Mouse (Mus musculus): ENCODE results near the gene Pole4. TPM values are rescaled to one million over a fixed set of nuclear protein-coding genes. Genes with fewer than 3 reads are reported as not detected.

Gene Pole4
- polyA plus RNA-seq (2015; fragmentation: Nextera tagmentation; extraction: Ambion mirVana): 101 TPM in 2 replicates

- Histone ChIP-seq H3K4me2 (replicated peaks) (no peak within 1 kb of the TSS), H3K27me3 (no peaks in the 10 kb centered on the region), H3K9ac (no peak within 1 kb of the TSS), H3K4me3 (no peak within 1 kb of the TSS), H3K27ac (no peak within 1 kb of the TSS), H3K4me1 (peaks cover 4% of the 10 kb centered on the region; the same call in 1 of the 2 replicates), H3K36me3 (no peaks in the 10 kb centered on the region), H3K9me3 (no peaks in the 10 kb centered on the region)
- ATAC-seq (ENCODE audit: low FRiP score, low read depth): no peak
- 79% methylated on average over 5 of the region's 5 CpGs for WGBS
Observed at GRCm38 (mm10) chr6:82705221-82705620, at the start of gene Pole4. Gene Pole4 (minus strand): TSS chr6:82705365.

GRCm38 (mm10) chr6:82754769-82755168, 49.6 kb upstream of the Pole4 start:
- H3K27me3 ChIP-seq: no peaks in the 10 kb centered on the region
- no peaks in the 10 kb centered on the region for H3K4me1 ChIP-seq
- no peak overlapping the region for H3K4me3 ChIP-seq
- H3K36me3 ChIP-seq: peaks cover 26% of the 10 kb centered on the region
- no peak overlapping the region for H3K9ac ChIP-seq
- 92% methylated on average over 6 of the region's 6 CpGs for WGBS
- H3K9me3 ChIP-seq: no peaks in the 10 kb centered on the region
- no peak overlapping the region for H3K27ac ChIP-seq
- no peak overlapping the region for H3K4me2 ChIP-seq (replicated peaks)
- no peak for ATAC-seq (ENCODE audit: low FRiP score, low read depth)

DNA sequence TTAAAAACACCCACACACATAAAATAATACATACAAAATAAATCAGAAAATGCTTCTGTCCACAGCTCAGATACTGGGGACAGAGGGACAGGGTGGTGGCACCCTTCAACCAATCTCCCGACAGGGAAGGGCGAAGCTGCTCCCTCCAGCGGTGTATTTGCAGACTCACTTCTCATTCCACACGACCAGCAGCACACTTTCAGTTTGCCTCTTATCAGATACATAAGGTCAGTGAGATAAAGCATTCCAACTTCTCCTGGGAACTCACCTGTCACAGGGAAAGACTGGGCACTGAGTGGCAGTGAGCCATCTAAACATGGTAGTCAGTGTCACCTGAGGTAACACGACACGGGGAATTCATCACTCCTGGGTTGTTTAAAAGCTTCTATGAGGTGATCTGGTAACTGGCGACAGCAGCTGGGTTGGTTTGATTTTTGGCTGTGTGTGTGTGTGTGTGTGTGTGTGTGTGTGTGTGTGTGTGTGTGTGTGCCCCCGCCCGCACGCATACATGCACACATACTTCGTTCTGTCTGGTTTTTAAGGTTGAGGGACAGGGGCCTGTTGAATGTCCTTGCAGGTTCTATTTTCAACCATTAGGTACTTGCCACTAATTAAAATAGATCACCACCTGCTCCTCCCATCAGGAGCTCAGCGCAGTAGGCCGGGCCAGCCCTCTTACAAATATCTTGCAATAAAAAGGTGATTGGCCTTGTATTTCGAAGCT, 48.6 kb upstream of the Pole4 start:
- Histone ChIP-seq H3K9me3 (no peaks in the 10 kb centered on the region), H3K4me1 (no peaks in the 10 kb centered on the region), H3K27me3 (no peaks in the 10 kb centered on the region), H3K4me3 (no peak overlapping the region), H3K27ac (no peak overlapping the region), H3K9ac (no peak overlapping the region), H3K36me3 (peaks cover 21% of the 10 kb centered on the region), H3K4me2 (replicated peaks) (no peak overlapping the region)
- ATAC-seq (ENCODE audit: low FRiP score, low read depth): no peak
- 88% methylated on average over 14 of the region's 14 CpGs for WGBS

DNA sequence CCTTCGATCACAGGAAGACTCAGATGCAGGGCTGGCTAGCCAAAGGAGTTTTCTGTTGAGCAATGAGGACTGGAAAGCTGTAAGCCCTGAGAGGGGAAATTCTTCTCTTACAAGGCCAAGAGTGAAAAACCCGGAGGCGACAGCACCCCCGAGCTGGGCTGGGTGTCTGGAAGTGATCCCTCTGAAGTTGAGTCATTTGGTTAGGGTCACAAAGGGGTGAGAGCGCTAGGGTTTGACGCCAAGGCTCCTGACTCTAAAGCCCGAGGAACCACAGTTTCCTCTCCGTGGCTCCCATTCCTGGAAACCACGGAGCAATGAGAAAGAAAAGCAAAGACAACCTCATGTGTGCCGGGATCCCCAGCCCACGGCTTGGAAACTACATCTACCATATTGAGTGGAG, 47.9 kb upstream of the Pole4 start:
- Histone ChIP-seq H3K36me3 (peaks cover 28% of the 10 kb centered on the region), H3K4me1 (no peaks in the 10 kb centered on the region), H3K4me2 (replicated peaks) (no peak overlapping the region), H3K27ac (0 out of 2 replicates have a peak overlapping the region, but pooled peaks have one; percentile 2), H3K4me3 (no peak overlapping the region), H3K27me3 (no peaks in the 10 kb centered on the region), H3K9ac (no peak overlapping the region), H3K9me3 (no peaks in the 10 kb centered on the region)
- no peak for ATAC-seq (ENCODE audit: low FRiP score, low read depth)
- WGBS: 67% methylated on average over 11 of the region's 11 CpGs

DNA sequence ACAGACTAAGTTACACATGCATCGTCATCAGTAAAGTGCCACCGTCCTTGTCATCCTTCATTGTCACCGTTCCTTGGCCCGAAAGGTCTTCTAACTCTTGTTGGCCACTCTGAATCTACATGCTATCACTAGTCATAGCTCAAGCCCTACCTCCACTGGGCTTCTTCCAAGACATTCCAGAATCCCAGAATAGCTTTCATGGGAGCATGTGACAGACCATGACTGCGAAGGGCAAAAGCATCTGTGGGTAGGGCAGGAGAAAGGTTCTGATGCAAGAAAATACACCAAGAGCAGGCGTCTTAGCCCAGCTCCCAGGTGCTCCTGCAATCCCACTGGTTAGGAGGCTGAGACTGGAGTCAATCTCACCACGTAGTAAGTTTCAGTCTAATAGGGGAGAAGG, 46.6 kb upstream of the Pole4 start:
- WGBS: 96% methylated on average over 7 of the region's 7 CpGs
- H3K9ac ChIP-seq: no peak overlapping the region
- no peak for ATAC-seq (ENCODE audit: low FRiP score, low read depth)
- no peaks in the 10 kb centered on the region for H3K9me3 ChIP-seq
- no peak overlapping the region for H3K4me2 ChIP-seq (replicated peaks)
- H3K27me3 ChIP-seq: no peaks in the 10 kb centered on the region
- no peak overlapping the region for H3K27ac ChIP-seq
- H3K36me3 ChIP-seq: peaks cover 27% of the 10 kb centered on the region
- no peak overlapping the region for H3K4me3 ChIP-seq
- H3K4me1 ChIP-seq: no peaks in the 10 kb centered on the region

DNA sequence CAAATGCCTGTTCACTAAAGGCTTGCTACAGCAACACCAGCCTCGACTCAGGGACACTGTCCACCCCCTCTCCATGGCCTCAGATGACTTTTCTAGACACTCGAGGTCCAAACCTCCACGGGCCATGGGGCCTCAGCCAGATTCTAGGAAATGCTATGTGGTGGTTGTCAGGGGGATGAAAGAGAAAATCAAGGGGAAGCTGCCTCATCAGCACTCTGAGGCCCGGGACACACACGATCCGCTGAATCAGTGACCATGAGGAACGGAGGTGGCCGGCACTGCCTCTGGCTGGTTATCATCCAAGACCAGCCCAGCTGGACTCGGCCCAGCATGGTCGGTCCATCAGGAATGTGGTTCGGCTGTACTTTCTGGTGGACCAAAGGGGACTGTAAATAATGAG, 45.9 kb upstream of the Pole4 start:
- Histone ChIP-seq H3K4me2 (replicated peaks) (no peak overlapping the region), H3K4me1 (no peaks in the 10 kb centered on the region), H3K27ac (no peak overlapping the region), H3K4me3 (no peak overlapping the region), H3K36me3 (peaks cover 32% of the 10 kb centered on the region), H3K9me3 (no peaks in the 10 kb centered on the region), H3K9ac (no peak overlapping the region), H3K27me3 (no peaks in the 10 kb centered on the region)
- no peak for ATAC-seq (ENCODE audit: low FRiP score, low read depth)
- WGBS: 93% methylated on average over 11 of the region's 11 CpGs

DNA sequence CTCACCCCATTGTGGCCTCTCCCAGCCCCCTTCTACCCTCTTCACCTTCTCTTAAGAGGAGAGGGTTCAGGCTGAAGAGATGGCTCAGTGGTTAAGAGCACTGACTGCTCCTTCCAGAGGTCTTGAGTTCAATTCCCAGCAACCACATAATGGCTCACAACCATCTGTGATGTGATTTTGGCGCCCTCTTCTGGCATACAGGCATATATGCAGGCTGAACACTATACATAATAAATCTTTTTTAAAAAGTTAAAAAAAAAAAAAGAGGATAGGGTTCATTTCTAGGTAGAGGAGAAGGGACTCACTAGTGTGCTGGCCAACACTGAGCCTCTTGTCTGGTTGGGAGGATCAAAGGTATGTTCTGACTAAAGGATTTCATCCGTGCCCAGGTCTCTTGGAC, 44.9 kb upstream of the Pole4 start:
- Histone ChIP-seq H3K36me3 (peaks cover 35% of the 10 kb centered on the region), H3K27me3 (no peaks in the 10 kb centered on the region), H3K4me3 (no peak overlapping the region), H3K4me1 (no peaks in the 10 kb centered on the region), H3K9me3 (no peaks in the 10 kb centered on the region), H3K4me2 (replicated peaks) (no peak overlapping the region), H3K27ac (no peak overlapping the region), H3K9ac (no peak overlapping the region)
- 59% methylated on average over 2 of the region's 2 CpGs for WGBS
- ATAC-seq (ENCODE audit: low FRiP score, low read depth): no peak

GRCm38 (mm10) chr6:82748106-82748672, 43.0 kb upstream of the Pole4 start:
- Histone ChIP-seq H3K9me3 (no peaks in the 10 kb centered on the region), H3K4me2 (replicated peaks) (no peak overlapping the region), H3K4me3 (no peak overlapping the region), H3K36me3 (peaks cover 51% of the 10 kb centered on the region), H3K27ac (no peak overlapping the region), H3K4me1 (no peaks in the 10 kb centered on the region), H3K27me3 (no peaks in the 10 kb centered on the region), H3K9ac (no peak overlapping the region)
- ATAC-seq (ENCODE audit: low FRiP score, low read depth): no peak
- 94% methylated on average over 9 of the region's 9 CpGs for WGBS

- Histone ChIP-seq H3K9me3 (no peaks in the 10 kb centered on the region), H3K4me3 (no peak overlapping the region), H3K9ac (no peak overlapping the region), H3K4me1 (no peaks in the 10 kb centered on the region), H3K27ac (no peak overlapping the region), H3K27me3 (no peaks in the 10 kb centered on the region), H3K36me3 (peaks cover 62% of the 10 kb centered on the region), H3K4me2 (replicated peaks) (no peak overlapping the region)
- ATAC-seq (ENCODE audit: low FRiP score, low read depth): no peak
- WGBS: 52% methylated on average over 5 of the region's 5 CpGs
Observed at GRCm38 (mm10) chr6:82747085-82747484, 41.9 kb upstream of the Pole4 start.

GRCm38 (mm10) chr6:82744553-82744952, 39.4 kb upstream of the Pole4 start:
- Histone ChIP-seq H3K27me3 (no peaks in the 10 kb centered on the region), H3K9me3 (no peaks in the 10 kb centered on the region), H3K36me3 (peaks cover 58% of the 10 kb centered on the region), H3K27ac (no peak overlapping the region), H3K4me1 (no peaks in the 10 kb centered on the region), H3K4me3 (no peak overlapping the region), H3K4me2 (replicated peaks) (no peak overlapping the region), H3K9ac (no peak overlapping the region)
- WGBS: 90% methylated on average over 9 of the region's 9 CpGs
- ATAC-seq (ENCODE audit: low FRiP score, low read depth): no peak

DNA sequence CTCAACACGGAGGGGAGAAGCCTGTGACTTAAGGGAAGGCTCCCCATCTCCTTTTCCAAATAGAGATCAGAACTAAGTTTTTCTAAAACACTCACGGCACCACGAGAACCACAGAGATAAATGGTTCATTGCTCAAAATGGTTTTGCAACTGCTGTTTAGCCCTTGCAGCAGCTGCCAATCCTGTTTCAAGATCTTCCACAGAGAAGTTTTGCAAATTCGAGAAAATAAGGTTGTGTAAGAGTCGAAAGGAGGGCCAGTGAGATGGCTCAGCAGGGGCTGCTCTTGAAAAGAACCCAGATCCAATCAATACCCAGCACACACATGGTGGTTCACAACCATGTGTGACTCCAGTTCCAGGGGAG, 36.3 kb upstream of the Pole4 start:
- Histone ChIP-seq H3K27me3 (no peaks in the 10 kb centered on the region), H3K27ac (no peak overlapping the region), H3K4me3 (no peak overlapping the region), H3K9ac (no peak overlapping the region), H3K4me1 (no peaks in the 10 kb centered on the region), H3K36me3 (peaks cover 70% of the 10 kb centered on the region), H3K4me2 (replicated peaks) (no peak overlapping the region), H3K9me3 (no peaks in the 10 kb centered on the region)
- ATAC-seq (ENCODE audit: low FRiP score, low read depth): no peak
- 88% methylated on average over 5 of the region's 5 CpGs for WGBS

- H3K4me1 ChIP-seq: no peaks in the 10 kb centered on the region
- H3K4me2 ChIP-seq (replicated peaks): no peak overlapping the region
- H3K9me3 ChIP-seq: no peaks in the 10 kb centered on the region
- H3K36me3 ChIP-seq: peaks cover 73% of the 10 kb centered on the region
- no peak overlapping the region for H3K27ac ChIP-seq
- no peak for ATAC-seq (ENCODE audit: low FRiP score, low read depth)
- H3K27me3 ChIP-seq: no peaks in the 10 kb centered on the region
- H3K4me3 ChIP-seq: no peak overlapping the region
- no peak overlapping the region for H3K9ac ChIP-seq
- 85% methylated on average over 8 of the region's 8 CpGs for WGBS
Observed at GRCm38 (mm10) chr6:82740868-82741517, 35.8 kb upstream of the Pole4 start.
